Mouse (Mus musculus) ES-Bruce4 (cell line): ENCODE data around the gene 4921517D22Rik. TPM values are rescaled to one million over a fixed set of nuclear protein-coding genes. Genes with fewer than 3 reads are reported as not detected.
"Not testable (repeated sequence)": the region's sequence is repeated elsewhere in the genome, so short reads cannot be mapped to it uniquely, and the experiment has no call there.

Experiments
- H3K27ac ChIP-seq: 2 replicates; pipeline ENCODE4 v1.5.1; 2012; ENCODE audit warnings: low read length, inconsistent platforms; ENCODE audit not compliant: insufficient read depth
- H3K27me3 ChIP-seq: 2 replicates; pipeline ENCODE4 v1.6.1; 2012; ENCODE audit warnings: mild to moderate bottlenecking, low read length, inconsistent platforms; ENCODE audit not compliant: control insufficient read depth, poor library complexity, insufficient read depth, severe bottlenecking
- H3K36me3 ChIP-seq: 2 replicates; pipeline ENCODE4 v1.6.1; 2012; ENCODE audit warnings: inconsistent platforms, mild to moderate bottlenecking, low read length, moderate library complexity; ENCODE audit not compliant: control insufficient read depth, poor library complexity, insufficient read depth, severe bottlenecking
- H3K4me1 ChIP-seq: one replicate; pipeline ENCODE4 v1.8.1; 2011; ENCODE audit warnings: low read length; ENCODE audit not compliant: control insufficient read depth, insufficient read depth
- H3K4me3 ChIP-seq: 2 replicates; pipeline ENCODE4 v1.5.1; 2011; ENCODE audit warnings: low read depth, mild to moderate bottlenecking, low read length
- H3K9ac ChIP-seq: 2 replicates; pipeline ENCODE4 v1.6.1; 2012; ENCODE audit warnings: low read depth, mild to moderate bottlenecking, inconsistent platforms; ENCODE audit not compliant: poor library complexity, severe bottlenecking
- H3K9me3 ChIP-seq: replicated peaks from 2 replicates; pipeline ENCODE4 v1.6.1; 2012; ENCODE audit warnings: mild to moderate bottlenecking, low read length, inconsistent platforms; ENCODE audit not compliant: control insufficient read depth, poor library complexity, insufficient read depth, severe bottlenecking
- CTCF ChIP-seq: IDR thresholded peaks from one replicate; pipeline ENCODE4 v1.8.1; 2011; ENCODE audit warnings: low read depth, low read length
- EP300 ChIP-seq: IDR thresholded peaks from 2 replicates; pipeline ENCODE4 v1.6.1; 2011; ENCODE audit warnings: low read depth, low read length; ENCODE audit not compliant: insufficient read depth
- POLR2A ChIP-seq: IDR thresholded peaks from one replicate; pipeline ENCODE4 v1.8.1; 2011; ENCODE audit warnings: low read length; ENCODE audit not compliant: insufficient read depth
- polyA plus RNA-seq: library from polyadenylated mRNA; stranded (reverse); fragments of >200 nt; gene quantifications from 2 replicates; pipeline ENCODE4 v1.2.4, GENCODE M21; 2011; ENCODE audit warnings: low read depth; ENCODE audit not compliant: missing spikeins, insufficient read depth, insufficient read length

The 4921517D22Rik gene
- polyA plus RNA-seq, 1 experiment = not detected

- Histone ChIP-seq H3K9ac (no peak overlapping the region), H3K4me3 (no peak overlapping the region), H3K9me3 (no peaks in the 10 kb centered on the region), H3K27me3 (no peaks in the 10 kb centered on the region), H3K27ac (no peak overlapping the region), H3K36me3 (no peaks in the 10 kb centered on the region), H3K4me1 (peaks cover 4% of the 10 kb centered on the region)
- TF ChIP-seq EP300 (no peak), CTCF (no peak), POLR2A (no peak)
These were observed 40.0 kb upstream of the 4921517D22Rik start for GRCm38 (mm10) chr13:59733936-59734335.

- H3K4me1 ChIP-seq = peaks cover 4% of the 10 kb centered on the region
- TF ChIP-seq EP300 = no peak
- TF ChIP-seq POLR2A = no peak
- TF ChIP-seq CTCF = no peak
- H3K27me3 ChIP-seq = no peaks in the 10 kb centered on the region
- no peak within 1 kb of the TSS for H3K4me3 ChIP-seq
- 0 out of 2 replicates have a peak within 1 kb of the TSS, but pooled peaks have one; percentile 12 for H3K27ac ChIP-seq
- H3K9me3 ChIP-seq = no peaks in the 10 kb centered on the region
- no peak within 1 kb of the TSS for H3K9ac ChIP-seq
- no peaks in the 10 kb centered on the region for H3K36me3 ChIP-seq
These were observed 37.7 kb upstream of the 4921517D22Rik start, which contains the start of gene Spata31d1d for GRCm38 (mm10) chr13:59731652-59732051. TSS of gene Spata31d1d (minus strand) at chr13:59731752.

- no peaks in the 10 kb centered on the region for H3K27me3 ChIP-seq
- TF ChIP-seq CTCF (peak; percentile 92), POLR2A (no peak), EP300 (no peak)
- no peak overlapping the region for H3K9ac ChIP-seq
- H3K9me3 ChIP-seq = no peaks in the 10 kb centered on the region
- no peaks in the 10 kb centered on the region for H3K36me3 ChIP-seq
- H3K4me1 ChIP-seq = peaks cover 3% of the 10 kb centered on the region
- no peak overlapping the region for H3K27ac ChIP-seq
- H3K4me3 ChIP-seq = no peak overlapping the region
These were observed 34.6 kb upstream of the 4921517D22Rik start for GRCm38 (mm10) chr13:59728378-59729093.

- no peak for TF ChIP-seq CTCF
- TF ChIP-seq EP300 = 0 out of 2 replicates have a peak, but pooled peaks have one; percentile 5
- H3K9ac ChIP-seq = peak overlapping the region; percentile 16
These were observed 32.4 kb upstream of the 4921517D22Rik start for GRCm38 (mm10) chr13:59726139-59726867.

GRCm38 (mm10) chr13:59722089-59722488 is 28.2 kb upstream of the 4921517D22Rik start:
- H3K27me3 ChIP-seq, H3K9me3 ChIP-seq, H3K9ac ChIP-seq: not testable (repeated sequence)

More at GRCm38 (mm10) chr13:59726139-59726867, 32.4 kb upstream of the 4921517D22Rik start:
- H3K27ac ChIP-seq = no peak overlapping the region
- peak overlapping the region; percentile 44 for H3K4me3 ChIP-seq
- H3K4me1 ChIP-seq = peaks cover 3% of the 10 kb centered on the region
- no peaks in the 10 kb centered on the region for H3K36me3 ChIP-seq
- H3K9me3 ChIP-seq = no peaks in the 10 kb centered on the region
- no peaks in the 10 kb centered on the region for H3K27me3 ChIP-seq

GRCm38 (mm10) chr13:59719475-59719874 is 25.6 kb upstream of the 4921517D22Rik start:
- no peak overlapping the region for H3K4me3 ChIP-seq
- H3K9me3 ChIP-seq = no peaks in the 10 kb centered on the region
- TF ChIP-seq EP300 (no peak), POLR2A (no peak), CTCF (no peak)
- no peaks in the 10 kb centered on the region for H3K27me3 ChIP-seq
- H3K9ac ChIP-seq = no peak overlapping the region
- H3K36me3 ChIP-seq = no peaks in the 10 kb centered on the region
- H3K27ac ChIP-seq = no peak overlapping the region
- peaks cover 1% of the 10 kb centered on the region for H3K4me1 ChIP-seq

More at GRCm38 (mm10) chr13:59722089-59722488, 28.2 kb upstream of the 4921517D22Rik start:
- H3K4me3 ChIP-seq, H3K4me1 ChIP-seq, H3K27ac ChIP-seq, H3K36me3 ChIP-seq: not testable (repeated sequence)

GRCm38 (mm10) chr13:59718857-59719440 is 25.0 kb upstream of the 4921517D22Rik start:
- not testable (repeated sequence) for H3K4me1 ChIP-seq, H3K27me3 ChIP-seq, H3K4me3 ChIP-seq, H3K36me3 ChIP-seq, H3K9me3 ChIP-seq, H3K9ac ChIP-seq, H3K27ac ChIP-seq
